Mouse (Mus musculus): Measurements from ENCODE around the gene Lap3.

Lap3 gene

GRCm38 (mm10) chr5:45493191-45494092 is at the start of gene Lap3:
Lap3 (plus strand) TSS chr5:45493374.
- peak; percentile 95 to 97 for DNase-seq (ENCODE audit: low spot score in 2 of 2)

DNA sequence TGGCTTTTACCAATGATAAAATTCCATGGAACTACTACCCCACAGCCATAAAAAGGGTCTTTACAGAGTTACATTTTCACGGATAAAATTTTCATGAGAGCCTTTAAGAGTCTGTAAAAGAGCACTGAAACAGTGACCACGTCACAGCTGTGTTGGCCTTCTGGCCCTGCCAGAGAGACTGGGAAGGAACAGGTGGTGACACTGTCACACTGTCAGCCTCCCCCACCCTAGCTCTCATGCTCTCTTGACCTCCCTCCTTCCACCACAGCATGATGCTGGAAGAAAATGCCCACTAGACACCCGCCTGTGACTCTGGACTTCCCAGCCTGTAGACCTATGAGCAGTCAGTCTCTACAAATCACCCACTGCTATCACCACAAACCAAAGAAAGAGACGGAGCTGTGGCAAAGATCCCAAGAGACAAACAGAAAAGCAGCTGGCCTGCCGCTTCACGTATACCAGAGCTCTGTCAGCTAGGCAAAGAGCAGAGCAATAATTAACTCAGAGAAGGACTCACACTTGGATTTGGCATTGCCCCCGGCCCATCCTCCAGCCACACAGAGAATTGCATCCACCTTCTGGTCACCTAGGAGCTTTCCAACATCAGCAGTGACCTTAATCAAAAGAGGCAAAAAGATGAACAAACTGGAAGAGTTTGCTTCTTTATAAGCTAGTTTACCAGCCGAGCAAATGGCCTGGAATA is 48.9 kb upstream of the Lap3 start:
- DNase-seq (ENCODE audit: low spot score in 2 of 2) = no peak

GRCm38 (mm10) chr5:45448676-45449075 is 44.5 kb upstream of the Lap3 start:
- no peak for DNase-seq (ENCODE audit: low spot score in 2 of 2)

- DNase-seq (ENCODE audit: low spot score in 2 of 2) = no peak
These were observed 44.0 kb upstream of the Lap3 start for GRCm38 (mm10) chr5:45449206-45449605.

- DNase-seq (ENCODE audit: low spot score in 2 of 2) = peak; percentile 64 to 91
These were observed 43.1 kb upstream of the Lap3 start, which contains the start of gene Qdpr for GRCm38 (mm10) chr5:45449831-45450716. Qdpr (minus strand) TSS chr5:45450236.

GRCm38 (mm10) chr5:45453451-45453850 is 39.7 kb upstream of the Lap3 start, which contains the start of gene Clrn2:
Clrn2 (plus strand) TSS chr5:45453751.
- no peak for DNase-seq (ENCODE audit: low spot score in 2 of 2)

DNA sequence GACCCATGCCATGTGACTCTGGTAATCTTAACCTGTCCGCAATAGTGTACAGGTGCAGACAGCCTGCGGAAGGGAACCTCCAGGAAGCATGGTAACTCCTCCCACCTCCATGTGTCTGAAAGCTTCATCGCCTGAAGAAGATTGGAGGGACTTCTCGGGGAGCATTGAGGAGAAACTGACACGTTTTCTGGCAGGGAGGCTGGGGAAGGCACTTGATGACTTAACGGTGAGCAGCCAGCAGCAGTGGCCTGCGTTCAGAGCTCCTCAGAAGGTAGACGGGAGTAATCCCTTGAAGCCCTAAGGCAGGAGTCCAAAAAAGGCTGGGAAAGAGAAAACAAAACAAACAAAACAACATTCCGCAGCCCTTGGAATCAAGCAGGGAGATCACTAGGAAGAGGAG is 38.7 kb upstream of the Lap3 start:
- DNase-seq (ENCODE audit: low spot score in 2 of 2) = no peak

GRCm38 (mm10) chr5:45472880-45473450 is 20.2 kb upstream of the Lap3 start:
- no peak for DNase-seq (ENCODE audit: low spot score in 2 of 2)

- no peak for DNase-seq (ENCODE audit: low spot score in 2 of 2)
These were observed 19.7 kb upstream of the Lap3 start for GRCm38 (mm10) chr5:45473521-45473920.

- peak in 1 of 2 experiments; percentile 42 for DNase-seq (ENCODE audit: low spot score in 2 of 2)
These were observed 19.0 kb upstream of the Lap3 start for GRCm38 (mm10) chr5:45474215-45474614.

GRCm38 (mm10) chr5:45474758-45475157 is 18.4 kb upstream of the Lap3 start:
- DNase-seq (ENCODE audit: low spot score in 2 of 2) = no peak

DNA sequence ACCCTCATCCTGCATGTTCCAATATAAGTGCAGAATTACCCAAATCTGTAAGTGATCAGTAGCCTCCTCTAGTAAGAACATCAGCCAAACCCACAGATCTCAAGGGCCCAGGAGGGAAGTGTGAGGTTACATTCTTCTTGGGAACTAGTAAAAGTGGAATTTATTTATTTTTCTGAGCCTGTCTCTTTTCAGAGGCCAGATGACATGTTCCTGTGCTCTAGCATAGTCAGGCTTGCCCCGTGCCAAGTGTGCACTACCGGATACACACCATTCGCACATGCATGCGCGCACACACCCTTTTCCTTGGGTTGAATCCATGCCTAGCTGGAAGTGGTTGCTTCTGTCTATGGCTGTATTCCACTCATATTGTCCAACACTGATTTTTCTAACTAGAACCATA is 17.4 kb upstream of the Lap3 start:
- no peak for DNase-seq (ENCODE audit: low spot score in 2 of 2)

GRCm38 (mm10) chr5:45476288-45476687 is 16.9 kb upstream of the Lap3 start:
- no peak for DNase-seq (ENCODE audit: low spot score in 2 of 2)

DNA sequence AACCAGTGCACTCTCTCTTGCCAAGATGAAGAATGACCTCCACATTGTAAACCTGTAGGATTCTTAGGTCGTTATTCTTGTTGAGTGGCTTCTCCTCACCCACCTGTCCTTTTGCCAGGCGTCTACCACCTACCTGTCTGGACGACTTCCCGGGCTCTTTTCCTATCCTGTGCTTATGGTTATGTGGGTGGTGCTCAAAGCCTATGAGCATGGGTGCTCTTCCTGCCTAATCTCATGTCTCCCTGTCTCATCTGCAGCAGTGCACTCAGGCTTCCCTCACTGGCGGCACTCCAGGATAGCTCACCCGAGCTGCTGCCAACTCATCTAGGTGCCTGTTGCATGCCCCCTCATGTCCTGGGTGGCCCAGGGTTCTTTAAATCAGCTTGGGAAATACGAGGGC is 15.6 kb upstream of the Lap3 start:
- no peak for DNase-seq (ENCODE audit: low spot score in 2 of 2)

- DNase-seq (ENCODE audit: low spot score in 2 of 2) = no peak
These were observed 13.1 kb upstream of the Lap3 start for GRCm38 (mm10) chr5:45480066-45480465.

DNA sequence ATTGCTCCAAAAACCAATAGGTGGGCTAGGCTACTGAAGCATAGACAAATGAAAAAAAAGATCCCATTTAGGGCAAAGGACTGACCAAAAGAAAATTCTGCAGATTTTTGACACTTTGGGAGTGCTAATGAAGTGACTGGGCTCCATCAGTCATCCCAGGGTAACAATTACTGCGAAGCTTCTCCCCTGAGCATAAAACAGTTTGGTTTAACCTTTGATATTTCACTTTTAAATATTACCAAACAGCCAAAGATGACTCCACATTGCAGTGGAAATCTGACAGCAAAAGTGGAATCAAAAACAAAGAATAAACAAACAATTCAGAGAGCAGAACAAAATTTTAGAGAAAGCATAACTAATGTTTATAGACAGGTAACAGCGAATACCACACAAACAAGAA is 12.0 kb upstream of the Lap3 start:
- DNase-seq (ENCODE audit: low spot score in 2 of 2) = no peak

DNA sequence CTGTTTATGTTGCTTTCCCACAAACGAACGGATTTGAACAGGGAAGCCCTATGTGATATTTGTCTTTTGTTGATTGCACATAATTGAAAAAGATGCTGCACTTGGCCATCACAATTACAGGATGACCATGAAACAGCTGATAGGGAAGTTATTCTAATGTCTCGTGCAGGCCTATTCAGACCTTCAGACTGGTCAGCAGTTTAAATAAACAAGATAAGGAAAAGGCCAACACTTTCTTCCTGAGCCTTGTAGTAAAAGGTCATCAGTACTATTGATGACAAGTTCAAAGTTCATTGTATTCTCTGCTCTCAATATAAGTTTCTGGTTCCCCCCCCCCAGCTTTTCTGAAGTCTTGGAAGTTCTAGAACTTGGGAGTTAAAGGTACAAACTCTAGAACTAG is 10.6 kb upstream of the Lap3 start:
- no peak for DNase-seq (ENCODE audit: low spot score in 2 of 2)

GRCm38 (mm10) chr5:45483654-45484053 is 9.5 kb upstream of the Lap3 start:
- no peak for DNase-seq (ENCODE audit: low spot score in 2 of 2)

- DNase-seq (ENCODE audit: low spot score in 2 of 2) = no peak
These were observed 1.4 kb upstream of the Lap3 start for GRCm38 (mm10) chr5:45491776-45492175.

DNA sequence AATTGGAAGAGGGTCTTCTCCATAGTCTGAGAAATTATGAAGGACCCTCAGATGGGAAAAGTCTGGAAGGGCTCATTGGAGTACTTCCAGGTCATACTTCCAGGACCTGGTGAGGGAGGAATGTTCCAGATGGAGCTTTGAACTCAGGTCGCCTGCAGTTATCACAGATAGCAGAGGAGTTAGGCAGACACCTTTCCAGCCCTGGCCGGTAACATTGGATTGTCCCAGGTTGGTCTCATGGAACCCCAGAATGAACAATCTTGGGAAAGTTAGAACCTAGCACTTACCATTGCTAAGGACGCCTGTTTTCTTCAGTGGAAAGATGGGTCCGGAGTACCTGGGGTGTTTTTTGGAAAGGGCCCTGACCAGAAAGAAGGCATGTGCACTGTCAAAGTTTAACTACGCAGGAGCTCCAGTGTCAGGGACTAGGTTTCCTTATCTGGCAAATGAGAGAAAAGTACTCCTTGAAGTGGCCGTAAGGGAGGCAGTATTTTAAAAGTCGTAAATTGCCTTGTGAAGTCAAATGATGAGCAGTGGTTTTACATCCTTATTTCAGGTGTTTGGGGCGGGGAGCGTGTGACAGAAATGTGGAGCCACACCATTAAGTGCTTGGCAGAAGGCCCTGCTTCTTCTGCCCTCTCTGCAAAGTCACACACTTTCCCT is 1.1 kb downstream of the Lap3 start:
- DNase-seq (ENCODE audit: low spot score in 2 of 2) = no peak

DNA sequence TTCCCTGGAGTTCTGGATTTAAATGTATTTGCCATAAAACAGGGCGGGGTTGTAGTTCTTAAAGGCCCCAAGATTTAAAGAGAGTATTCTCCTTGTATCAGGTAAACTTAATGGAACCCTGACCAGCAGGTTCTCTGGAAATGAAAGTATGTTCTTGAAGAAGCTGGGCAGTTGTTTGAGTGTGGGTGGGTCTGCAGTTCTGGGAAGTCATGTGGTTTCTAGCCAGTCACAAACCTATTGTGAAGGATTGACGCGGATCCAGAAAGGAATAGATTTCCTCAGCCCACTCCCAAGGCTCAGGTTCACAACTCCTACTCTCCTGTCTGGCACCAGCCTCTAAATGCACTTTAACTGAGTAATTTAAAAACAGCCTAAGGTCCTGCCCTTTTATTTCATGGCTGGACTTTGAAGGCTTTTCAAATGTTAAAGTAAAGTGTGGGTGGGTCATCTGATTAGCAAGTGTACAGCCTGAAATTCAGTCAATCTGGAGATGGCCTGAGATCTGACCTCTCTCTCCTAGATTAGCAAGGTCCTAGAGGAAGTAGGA is 2.3 kb downstream of the Lap3 start:
- DNase-seq (ENCODE audit: low spot score in 2 of 2) = no peak

Data from cerebellum, postnatal 4 days (tissue).